Comparison of ENCODE assay signal across 28 mouse cellular contexts in genomic region chr9:72339119-72339518, GRCm38 (mm10).
A peak's percentile ranks its signal among the peaks of the same experiment; 100 is the strongest.
DNase-seq lines count a peak whose midpoint lies in the region; ATAC-seq lines count a peak whose summit lies in the region.
"Had no signal": no experiment of that assay in that cellular context is flagged by ENCODE, and none has a peak within 500 bp of the region (broad histone marks: within the 10 kb centered on the region; RNA-seq: fewer than 3 reads in every experiment).

No protein-coding gene starts in this region.

- H3K4me2 ChIP-seq in heart, embryonic 12.5 days = no peak overlapping the region
- no peak overlapping the region for H3K4me2 ChIP-seq in forebrain, embryonic 13.5 days
- H3K4me2 ChIP-seq: embryonic facial prominence, embryonic 12.5 days; embryonic facial prominence, embryonic 15.5 days; forebrain, embryonic 12.5 days; hindbrain, embryonic 14.5 days had no signal

- no peaks in the 10 kb centered on the region for H3K27me3 ChIP-seq in heart, embryonic 12.5 days (replicated peaks)
- no peaks in the 10 kb centered on the region for H3K27me3 ChIP-seq in embryonic facial prominence, embryonic 10.5 days (replicated peaks; ENCODE audit: low read depth, poor library complexity, severe bottlenecking)
- no peaks in the 10 kb centered on the region for H3K27me3 ChIP-seq in forebrain, embryonic 13.5 days
- H3K27me3 ChIP-seq: embryonic facial prominence, embryonic 12.5 days; embryonic facial prominence, embryonic 15.5 days; forebrain, embryonic 12.5 days had no signal

- no peak for DNase-seq in heart, adult 18-20 months
- DNase-seq in ES-CJ7 (ENCODE audit: low read depth, low spot score) = peak; percentile 11
- DNase-seq in fat pad, adult 2 months (ENCODE audit: extremely low read depth, low read depth, low spot score) = peak; percentile 18
- DNase-seq in gastrocnemius, adult 8-10 months (ENCODE audit: low spot score in 2 of 2) = no peak
- DNase-seq in embryonic facial prominence, embryonic 10.5 days (ENCODE audit: low spot score) = no peak
- DNase-seq: adrenal gland, adult 2 months; adrenal gland, postnatal 14 days; B cell, adult 2 months; cerebellum, adult 11 months; cerebellum, adult 2 months; cerebellum, adult 9-11 months; cerebellum, postnatal 25 days; gastrocnemius, postnatal 14 days; heart, adult 2 months; heart, postnatal 14 days; heart, postnatal 4 days; kidney, adult 2 months had no signal

- no peaks in the 10 kb centered on the region for H3K9me3 ChIP-seq in heart, embryonic 12.5 days (replicated peaks)
- H3K9me3 ChIP-seq in embryonic facial prominence, embryonic 10.5 days = no peaks in the 10 kb centered on the region
- H3K9me3 ChIP-seq in forebrain, embryonic 13.5 days (replicated peaks) = no peaks in the 10 kb centered on the region
- H3K9me3 ChIP-seq: embryonic facial prominence, embryonic 12.5 days; embryonic facial prominence, embryonic 15.5 days; forebrain, embryonic 12.5 days; heart, embryonic 10.5 days had no signal

- WGBS in heart, embryonic 12.5 days = 85% methylated on average over 2 of the region's 2 CpGs
- WGBS in embryonic facial prominence, embryonic 10.5 days = 92% methylated on average over 2 of the region's 2 CpGs
- 98% methylated on average over 2 of the region's 2 CpGs for WGBS in forebrain, embryonic 13.5 days

- no peak overlapping the region for H3K9ac ChIP-seq in heart, embryonic 12.5 days
- H3K9ac ChIP-seq in forebrain, embryonic 13.5 days = no peak overlapping the region
- H3K9ac ChIP-seq: embryonic facial prominence, embryonic 12.5 days; embryonic facial prominence, embryonic 15.5 days; forebrain, embryonic 12.5 days; hindbrain, embryonic 14.5 days had no signal

- H3K4me1 ChIP-seq in heart, embryonic 12.5 days (replicated peaks) = no peaks in the 10 kb centered on the region
- H3K4me1 ChIP-seq in embryonic facial prominence, embryonic 10.5 days = peaks cover 9% of the 10 kb centered on the region
- no peaks in the 10 kb centered on the region for H3K4me1 ChIP-seq in forebrain, embryonic 13.5 days
- H3K4me1 ChIP-seq: embryonic facial prominence, embryonic 15.5 days; forebrain, embryonic 12.5 days had no signal

- ATAC-seq in heart, embryonic 12.5 days (ENCODE audit: insufficient number of reproducible peaks, low FRiP score) = no peak
- no peak for ATAC-seq in forebrain, embryonic 13.5 days
- ATAC-seq: forebrain, embryonic 16.5 days; hindbrain, postnatal 0 days; inflammation-experienced regulatory T-cells, adult 6 months; intestine, embryonic 16.5 days had no signal

- peak overlapping the region; percentile 23; the same call in 1 of the 2 replicates for H3K27ac ChIP-seq in heart, embryonic 12.5 days (ENCODE audit: poor library complexity, severe bottlenecking)
- no peak overlapping the region for H3K27ac ChIP-seq in embryonic facial prominence, embryonic 10.5 days (replicated peaks)
- no peak overlapping the region for H3K27ac ChIP-seq in forebrain, embryonic 13.5 days
- H3K27ac ChIP-seq: embryonic facial prominence, embryonic 12.5 days; embryonic facial prominence, embryonic 15.5 days; forebrain, embryonic 12.5 days; heart, adult 2 months; heart, embryonic 10.5 days; hindbrain, embryonic 14.5 days; hindbrain, postnatal 0 days had no signal

- no peak overlapping the region for H3K4me3 ChIP-seq in heart, embryonic 12.5 days
- H3K4me3 ChIP-seq in embryonic facial prominence, embryonic 10.5 days = no peak overlapping the region
- no peak overlapping the region for H3K4me3 ChIP-seq in forebrain, embryonic 13.5 days
- H3K4me3 ChIP-seq: embryonic facial prominence, embryonic 12.5 days; embryonic facial prominence, embryonic 15.5 days; forebrain, embryonic 12.5 days; heart, adult 2 months; heart, embryonic 10.5 days had no signal

- peaks cover 17% of the 10 kb centered on the region for H3K36me3 ChIP-seq in heart, embryonic 12.5 days
- peaks cover 69% of the 10 kb centered on the region for H3K36me3 ChIP-seq in embryonic facial prominence, embryonic 10.5 days (replicated peaks)
- H3K36me3 ChIP-seq in forebrain, embryonic 13.5 days (ENCODE audit: poor library complexity, severe bottlenecking) = peaks cover 20% of the 10 kb centered on the region

Comparison
In these comparisons a context has a peak if more than half of its experiments do, and no peak if none do; other contexts are left out.
1. DNase-seq: peak in ES-CJ7 (single experiment) and fat pad, adult 2 months (single experiment); none in heart, adult 18-20 months (0 of 2), gastrocnemius, adult 8-10 months (0 of 2) and embryonic facial prominence, embryonic 10.5 days (single experiment).